Mouse (Mus musculus): ENCODE measurements around the gene Baiap2l1.

The Baiap2l1 gene

DNA sequence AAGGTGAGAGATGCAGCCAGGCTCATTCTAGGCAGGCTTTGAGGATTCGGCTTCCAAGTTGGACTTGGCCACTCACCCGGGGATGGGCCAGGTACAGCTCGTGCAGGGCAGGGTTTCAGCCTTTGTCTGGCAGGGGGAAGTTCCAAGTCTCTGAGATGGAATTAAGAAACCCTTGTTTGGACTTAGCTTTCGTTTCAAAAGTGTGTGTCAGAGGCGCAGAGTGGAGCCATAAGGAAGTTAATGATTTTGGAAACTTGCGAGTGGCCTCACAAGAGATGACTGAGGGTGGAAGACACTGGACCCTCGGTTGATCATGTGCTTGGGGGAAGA, 101.4 kb downstream of the Baiap2l1 start:
- no peak for DNase-seq (ENCODE audit: low spot score)

GRCm38 (mm10) chr5:144255632-144256540, 102.0 kb downstream of the Baiap2l1 start:
- peak; percentile 71 for DNase-seq (ENCODE audit: low spot score)

GRCm38 (mm10) chr5:144254811-144255631, 102.9 kb downstream of the Baiap2l1 start:
- peak; percentile 83 for DNase-seq (ENCODE audit: low spot score)

- DNase-seq (ENCODE audit: low spot score): no peak
Observed at GRCm38 (mm10) chr5:144254122-144254810, 103.6 kb downstream of the Baiap2l1 start.

DNA sequence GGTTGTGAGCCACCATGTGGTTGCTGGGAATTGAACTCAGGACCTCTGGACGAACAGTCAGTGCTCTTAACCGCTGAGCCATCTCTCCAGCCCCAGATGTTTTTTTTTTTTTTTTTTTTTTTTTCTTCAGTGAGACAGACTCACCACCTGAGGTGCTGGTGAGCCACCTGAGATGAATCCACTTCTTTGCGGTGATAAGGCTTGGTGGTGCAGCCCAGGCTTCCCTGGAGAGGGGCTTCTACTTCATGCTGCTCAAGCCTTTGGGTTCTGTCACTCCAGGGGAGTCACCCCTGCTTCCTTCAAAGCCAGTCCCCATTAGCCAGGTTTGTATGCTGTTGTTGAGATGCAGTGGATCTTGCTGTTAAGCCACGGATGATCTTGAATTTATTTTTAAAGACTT, 104.7 kb downstream of the Baiap2l1 start:
- no peak for DNase-seq (ENCODE audit: low spot score)

DNA sequence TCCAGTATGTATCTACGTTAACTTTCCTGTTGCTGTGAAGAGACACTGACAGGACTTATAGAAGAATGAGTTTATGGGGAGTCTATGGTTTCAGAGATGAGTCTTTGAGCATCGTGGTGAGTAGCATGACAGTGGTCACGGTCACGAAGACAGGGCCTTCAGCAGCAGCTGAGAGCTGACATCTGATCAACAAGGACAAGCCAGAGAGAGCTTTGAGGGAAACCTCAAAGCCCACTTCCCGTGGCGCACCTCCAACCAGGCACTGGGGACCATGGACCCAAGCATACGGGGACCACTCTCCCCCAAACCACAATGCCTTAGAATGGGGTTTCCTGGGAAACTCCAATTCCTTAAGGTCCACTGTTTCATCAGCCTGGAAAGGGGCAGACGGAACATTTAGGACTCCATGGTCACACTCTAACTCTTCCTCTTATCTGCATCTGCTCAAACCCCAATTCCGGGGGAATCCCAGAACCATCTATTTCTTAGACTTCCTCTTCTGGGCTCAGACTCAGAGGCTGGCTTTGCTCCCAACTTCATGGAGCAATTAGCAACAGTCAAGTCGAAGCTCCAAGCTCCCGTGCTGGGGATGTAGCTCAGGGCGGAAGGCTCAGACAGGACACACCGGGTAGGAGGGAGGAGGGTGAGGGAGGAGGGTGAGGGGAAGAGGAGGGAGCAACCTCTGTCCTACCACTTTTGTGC, 105.9 kb downstream of the Baiap2l1 start:
- no peak for DNase-seq (ENCODE audit: low spot score)

DNA sequence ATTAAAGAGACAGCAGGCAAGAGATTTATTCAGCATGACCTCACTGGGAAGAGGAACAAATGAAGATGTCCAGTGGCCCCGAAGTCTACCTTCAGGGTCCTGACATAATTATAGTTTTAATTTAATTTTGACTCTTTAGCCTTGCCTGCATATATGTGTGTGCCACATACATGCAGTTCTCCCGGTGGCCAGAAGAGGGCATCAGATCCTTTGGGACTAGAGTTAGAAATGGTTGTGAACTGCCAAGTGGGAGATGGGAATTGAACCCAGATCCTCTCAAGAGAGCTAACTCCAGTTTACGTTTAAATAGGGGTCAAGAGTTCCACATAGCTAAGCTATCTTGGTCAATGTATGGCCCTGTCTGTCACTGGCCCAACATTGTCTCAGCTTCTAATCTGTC, 108.0 kb downstream of the Baiap2l1 start:
- no peak for DNase-seq (ENCODE audit: low spot score)

DNA sequence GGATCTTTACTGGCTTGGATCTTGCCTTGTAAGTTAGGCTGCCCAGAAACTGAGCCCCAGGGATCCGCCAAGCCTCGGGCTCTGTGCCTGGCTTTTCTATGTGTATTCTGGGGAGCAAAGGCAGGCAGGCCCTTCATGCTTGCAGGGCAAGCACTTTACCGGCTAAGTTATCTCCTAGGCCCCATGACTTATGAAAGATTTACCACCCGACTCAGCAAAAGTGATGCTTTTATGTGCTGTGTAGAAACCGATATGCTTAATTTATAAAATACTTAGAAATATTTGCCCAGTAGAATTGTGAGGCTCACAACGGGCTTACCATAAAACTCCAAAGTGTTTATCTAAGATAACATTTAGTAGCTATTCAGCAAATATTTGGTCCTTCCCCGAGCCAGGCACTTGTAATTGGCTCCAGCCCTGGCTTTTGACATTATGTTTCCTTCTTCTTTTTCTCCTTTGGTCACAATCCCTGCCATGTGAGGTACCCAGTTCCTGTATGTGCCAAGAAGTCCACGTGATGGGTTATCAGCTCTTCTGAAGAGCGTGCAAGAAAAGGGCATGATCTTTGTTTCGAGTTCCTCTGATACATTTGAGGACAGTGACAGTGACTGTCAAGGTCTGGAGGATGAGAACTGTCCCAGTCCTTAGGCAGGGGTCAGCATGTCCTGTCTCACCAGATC, 109.9 kb downstream of the Baiap2l1 start:
- DNase-seq (ENCODE audit: low spot score): no peak

- DNase-seq (ENCODE audit: low spot score): no peak
Observed at GRCm38 (mm10) chr5:144247307-144247706, 110.6 kb downstream of the Baiap2l1 start.

DNA sequence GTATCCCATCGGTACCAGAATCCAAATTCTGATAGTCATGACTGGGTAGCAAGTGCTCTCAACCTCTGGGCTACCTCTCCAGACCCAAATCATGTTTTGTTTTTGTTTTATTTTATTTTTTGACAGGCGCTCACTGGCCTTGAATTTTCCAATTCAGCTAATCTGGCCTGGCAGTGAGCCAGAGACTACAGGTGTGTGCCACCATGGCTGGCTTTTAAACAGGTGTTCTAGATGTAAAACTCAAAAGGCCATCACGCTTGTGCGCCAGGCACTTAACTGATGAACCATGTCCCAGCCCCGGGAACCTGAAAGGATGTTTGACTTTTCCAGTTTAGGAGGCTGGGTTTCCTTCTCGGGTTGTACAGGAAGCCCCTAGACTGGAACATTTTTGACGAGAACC, 111.2 kb downstream of the Baiap2l1 start:
- DNase-seq (ENCODE audit: low spot score): no peak

- DNase-seq (ENCODE audit: low spot score): no peak
Observed at GRCm38 (mm10) chr5:144245592-144245991, 112.3 kb downstream of the Baiap2l1 start.

GRCm38 (mm10) chr5:144243901-144244487, 113.9 kb downstream of the Baiap2l1 start, which contains the start of gene Bri3:
Gene Bri3 (plus strand): TSS chr5:144244437.
- no peak for DNase-seq (ENCODE audit: low spot score)

DNA sequence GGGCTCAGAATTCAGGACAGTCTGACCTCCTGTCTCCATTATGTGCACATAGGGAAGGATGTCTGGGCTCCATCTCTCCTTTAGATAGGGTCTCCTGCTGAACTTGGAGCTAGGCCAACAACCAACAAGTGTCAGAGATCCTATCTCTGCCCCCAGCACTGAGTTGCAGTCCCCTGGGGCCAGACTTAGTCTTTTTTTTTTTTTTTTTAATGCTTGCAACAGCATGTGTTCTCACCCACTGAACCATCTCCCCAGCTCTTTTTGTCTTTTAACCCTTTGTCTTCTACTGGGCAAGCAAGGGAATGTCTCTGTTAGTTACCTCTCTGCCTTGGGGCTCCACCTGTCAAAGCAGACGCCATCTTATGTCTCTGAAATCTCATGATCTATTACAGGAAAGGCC, 118.9 kb downstream of the Baiap2l1 start:
- no peak for DNase-seq (ENCODE audit: low spot score)

- DNase-seq (ENCODE audit: low spot score): no peak
Observed at GRCm38 (mm10) chr5:144234714-144235113, 123.2 kb downstream of the Baiap2l1 start.

DNA sequence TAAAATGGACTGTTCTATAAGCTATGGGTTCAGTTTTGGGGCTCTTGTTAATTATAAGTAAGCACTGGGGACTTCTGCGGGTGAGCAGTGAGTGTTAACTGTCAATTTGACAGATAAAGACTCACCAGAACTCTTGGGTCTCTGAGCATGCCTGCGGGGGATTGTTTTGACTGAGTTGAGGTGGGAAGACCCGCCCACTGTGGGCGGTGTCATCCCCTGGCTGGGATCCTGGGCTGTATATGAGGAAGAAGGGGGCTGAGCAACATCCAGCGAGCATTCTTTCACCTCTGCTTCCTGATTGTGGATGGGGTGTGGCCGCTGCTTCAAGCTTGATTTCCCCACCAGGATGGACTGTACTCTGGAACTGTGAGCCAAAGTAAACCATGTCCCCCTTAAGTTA, 123.7 kb downstream of the Baiap2l1 start:
- no peak for DNase-seq (ENCODE audit: low spot score)

- no peak for DNase-seq (ENCODE audit: low spot score)
Observed at GRCm38 (mm10) chr5:144232531-144232930, 125.4 kb downstream of the Baiap2l1 start.

DNA sequence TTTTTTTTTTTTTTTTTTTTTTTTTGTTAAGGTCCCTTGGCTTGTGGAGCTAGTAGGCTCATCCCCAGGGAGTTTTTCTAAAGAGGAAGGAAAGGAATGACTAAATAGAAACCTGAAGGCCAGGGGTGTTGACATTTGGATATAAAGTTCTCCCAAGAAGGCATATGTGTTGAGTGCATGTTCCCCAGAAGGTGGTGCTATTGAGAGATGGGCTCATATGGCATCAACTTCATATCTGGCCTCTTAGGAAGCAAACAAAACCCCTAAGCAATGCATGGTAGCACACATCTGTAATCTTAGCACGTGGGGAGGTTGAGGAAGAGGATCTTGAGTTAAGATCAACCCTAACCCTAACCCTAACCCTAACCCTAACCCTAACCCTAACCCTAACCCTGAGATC, 126.5 kb downstream of the Baiap2l1 start:
- peak; percentile 26 for DNase-seq (ENCODE audit: low spot score)

GRCm38 (mm10) chr5:144230216-144230615, 127.7 kb downstream of the Baiap2l1 start:
- no peak for DNase-seq (ENCODE audit: low spot score)

GRCm38 (mm10) chr5:144226220-144226619, 131.7 kb downstream of the Baiap2l1 start:
- DNase-seq (ENCODE audit: low spot score): no peak

DNA sequence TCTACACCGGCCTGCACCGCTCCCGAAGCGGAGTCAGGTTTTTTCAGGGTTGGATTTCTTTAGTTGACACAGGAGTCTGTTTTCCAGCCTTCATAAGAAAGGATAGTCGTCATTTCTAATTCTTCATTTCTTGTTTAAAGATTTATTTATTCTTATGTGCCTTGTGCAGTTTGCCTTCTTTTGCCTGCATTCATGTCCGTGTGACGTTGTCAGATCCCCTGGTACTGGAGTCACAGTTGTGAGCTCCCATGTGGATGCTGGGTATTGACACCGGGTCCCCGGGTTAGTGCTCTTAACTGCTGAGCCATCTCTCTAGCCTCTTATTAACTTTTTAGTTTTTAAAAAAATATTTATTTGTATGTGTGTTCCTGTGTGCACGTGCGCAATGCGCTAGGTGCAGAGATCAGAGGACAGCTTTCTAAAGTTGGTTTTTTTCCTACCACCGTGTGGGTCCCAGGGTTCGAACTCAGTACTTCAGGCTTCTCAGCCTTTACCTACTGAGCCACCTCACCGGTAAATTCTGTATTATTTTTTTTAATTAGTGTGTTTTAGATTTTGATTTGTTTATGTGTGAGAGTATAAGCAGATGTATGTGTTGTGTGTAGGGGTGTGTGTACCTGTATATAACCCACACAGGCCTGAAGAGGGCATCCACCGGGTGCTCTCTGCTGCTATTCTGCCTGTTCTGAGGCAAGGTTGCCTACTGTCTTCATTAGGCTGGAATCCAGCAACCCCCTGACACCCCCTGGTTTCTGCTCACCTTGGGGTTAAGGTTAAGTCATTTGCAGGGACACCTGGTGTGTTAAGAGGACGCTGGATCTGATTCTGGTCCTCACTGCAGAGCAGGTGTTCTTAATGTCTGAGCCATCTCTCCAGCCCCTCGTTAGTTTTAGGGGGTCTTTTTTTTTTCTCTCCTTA, 133.8 kb downstream of the Baiap2l1 start:
- peak; percentile 16 for DNase-seq (ENCODE audit: low spot score)

Measured in embryo, embryonic 10 days (tissue).